Mouse (Mus musculus) olfactory bulb, adult 2 months (tissue): ENCODE data around the gene Limk2.

Experiments
- CTCF ChIP-seq: fragments of 200-500 bp; IDR thresholded peaks from 2 replicates; pipeline ENCODE4 v1.5.1; 2012; ENCODE audit warnings: low read depth, mild to moderate bottlenecking, low read length, moderate library complexity; ENCODE audit not compliant: insufficient read depth
- POLR2A ChIP-seq: fragments of 200-500 bp; IDR thresholded peaks from 2 replicates; pipeline ENCODE4 v1.6.1; 2012; ENCODE audit warnings: mild to moderate bottlenecking, low read depth, low read length, moderate library complexity; ENCODE audit not compliant: insufficient read depth

- no peak for TF ChIP-seq CTCF
- TF ChIP-seq POLR2A = no peak
Observed at GRCm38 (mm10) chr11:3336602-3337001, 72.4 kb downstream of the Limk2 start.
